Mouse (Mus musculus) bone marrow, adult 2 months (tissue): Measurements from ENCODE around the gene Gne.

ENCODE experiments used
- CTCF ChIP-seq: fragments of 200-500 bp; IDR thresholded peaks from 2 replicates; pipeline ENCODE4 v1.5.1; 2011; ENCODE audit warnings: low read length, control low read depth; ENCODE audit not compliant: control insufficient read depth, insufficient read depth
- POLR2A ChIP-seq: fragments of 200-500 bp; IDR thresholded peaks from 2 replicates; pipeline ENCODE4 v1.6.1; 2011; ENCODE audit warnings: low read depth, mild to moderate bottlenecking, control low read depth, low read length, borderline replicate concordance; ENCODE audit not compliant: control insufficient read depth

DNA sequence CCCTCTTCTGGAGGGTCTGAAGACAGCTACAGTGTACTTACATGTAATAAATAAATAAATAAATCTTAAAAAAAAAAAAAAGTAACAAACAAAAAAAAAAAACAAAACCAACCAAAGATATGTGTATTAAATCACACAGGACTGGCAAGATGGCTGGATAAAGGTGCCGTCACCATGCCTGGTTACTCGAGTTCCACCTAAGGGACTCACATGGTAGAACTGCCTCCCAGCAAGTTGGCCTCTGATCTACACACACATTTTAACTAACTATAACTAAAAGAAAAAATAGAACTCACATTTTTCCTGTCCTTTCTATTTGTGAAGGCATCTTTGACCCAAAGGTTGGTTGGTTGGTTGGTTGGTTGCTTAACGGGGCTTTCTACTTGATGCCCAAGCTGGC lies 72.2 kb downstream of the Gne start:
- TF ChIP-seq CTCF (no peak), POLR2A (no peak)
